Mouse (Mus musculus): ENCODE data around the gene Cep131. TPM values are rescaled to one million over a fixed set of nuclear protein-coding genes. Genes with fewer than 3 reads are reported as not detected.

Gene Cep131
- polyA plus RNA-seq, 1 experiment from 2014 or later, result 14.2 TPM

- WGBS, result 30% methylated on average over 10 of the region's 10 CpGs
- Histone ChIP-seq H3K4me1 (replicated peaks) (peaks cover 35% of the 10 kb centered on the region), H3K9ac (peak overlapping the region; percentile 26; the same call in 1 of the 2 replicates), H3K27me3 (replicated peaks) (no peaks in the 10 kb centered on the region), H3K4me3 (replicated peaks) (no peak overlapping the region), H3K36me3 (no peaks in the 10 kb centered on the region), H3K27ac (no peak overlapping the region), H3K9me3 (no peaks in the 10 kb centered on the region), H3K4me2 (replicated peaks) (no peak overlapping the region)
- ATAC-seq, result peak; percentile 37; the same call in 1 of the 2 replicates
Observed at GRCm38 (mm10) chr11:120030145-120030901, 56.3 kb downstream of the Cep131 start.

- ATAC-seq, result peak; percentile 15; the same call in 1 of the 2 replicates
Observed at GRCm38 (mm10) chr11:120029431-120030144, 57.0 kb downstream of the Cep131 start.

GRCm38 (mm10) chr11:120028319-120029092 lies 58.1 kb downstream of the Cep131 start:
- Histone ChIP-seq H3K9ac (peak overlapping the region; percentile 17; the same call in 1 of the 2 replicates), H3K36me3 (no peaks in the 10 kb centered on the region), H3K27ac (peak overlapping the region; percentile 51; the same call in 1 of the 2 replicates), H3K4me2 (replicated peaks) (peak overlapping the region; percentile 34; the same call in 1 of the 2 replicates), H3K4me3 (replicated peaks) (no peak overlapping the region), H3K9me3 (no peaks in the 10 kb centered on the region), H3K4me1 (replicated peaks) (peaks cover 35% of the 10 kb centered on the region), H3K27me3 (replicated peaks) (no peaks in the 10 kb centered on the region)
- ATAC-seq, result peak; percentile 86
- 47% methylated on average over 18 of the region's 18 CpGs for WGBS

More at GRCm38 (mm10) chr11:120029431-120030144, 57.0 kb downstream of the Cep131 start:
- H3K9ac ChIP-seq, result peak overlapping the region; percentile 26; the same call in 1 of the 2 replicates
- WGBS, result 41% methylated on average over 9 of the region's 9 CpGs
- H3K36me3 ChIP-seq, result no peaks in the 10 kb centered on the region
- no peaks in the 10 kb centered on the region for H3K27me3 ChIP-seq (replicated peaks)
- H3K27ac ChIP-seq, result no peak overlapping the region
- peaks cover 35% of the 10 kb centered on the region for H3K4me1 ChIP-seq (replicated peaks)
- H3K4me3 ChIP-seq (replicated peaks), result no peak overlapping the region
- H3K4me2 ChIP-seq (replicated peaks), result no peak overlapping the region
- no peaks in the 10 kb centered on the region for H3K9me3 ChIP-seq

- H3K36me3 ChIP-seq, result no peaks in the 10 kb centered on the region
- H3K4me3 ChIP-seq (replicated peaks), result no peak overlapping the region
- H3K9me3 ChIP-seq, result no peaks in the 10 kb centered on the region
- H3K4me2 ChIP-seq (replicated peaks), result no peak overlapping the region
- no peak for ATAC-seq
- H3K27me3 ChIP-seq (replicated peaks), result no peaks in the 10 kb centered on the region
- peaks cover 29% of the 10 kb centered on the region for H3K4me1 ChIP-seq (replicated peaks)
- H3K27ac ChIP-seq, result no peak overlapping the region
- WGBS, result 84% methylated on average over 3 of the region's 3 CpGs
- H3K9ac ChIP-seq, result no peak overlapping the region
Observed at GRCm38 (mm10) chr11:120026941-120027340, 59.7 kb downstream of the Cep131 start.

DNA sequence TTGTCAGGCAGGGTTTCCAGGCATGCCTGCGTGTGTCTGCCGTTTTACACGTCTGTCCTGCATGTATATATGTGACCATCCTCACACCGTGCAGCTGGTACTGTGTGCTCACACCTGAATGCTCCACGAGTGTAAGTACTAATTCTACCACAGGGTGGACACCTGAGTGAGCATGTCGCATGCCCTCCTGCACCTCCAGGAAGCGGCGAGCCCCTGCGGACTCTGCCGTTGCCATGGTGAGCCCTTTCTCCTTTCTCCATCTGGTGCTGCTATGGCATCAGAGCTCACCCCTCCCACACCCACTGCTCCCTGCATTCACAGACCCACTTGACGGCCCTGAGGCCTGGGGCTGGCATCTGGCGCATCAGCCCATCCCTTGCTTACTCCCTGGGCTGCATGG lies 63.8 kb downstream of the Cep131 start:
- no peak overlapping the region for H3K9ac ChIP-seq
- H3K4me1 ChIP-seq (replicated peaks), result peaks cover under 1% of the 10 kb centered on the region; the same call in 1 of the 2 replicates
- 0 out of 2 replicates have a peak, but pooled peaks have one; percentile 29 for ATAC-seq
- H3K4me3 ChIP-seq (replicated peaks), result no peak overlapping the region
- no peak overlapping the region for H3K27ac ChIP-seq
- H3K36me3 ChIP-seq, result no peaks in the 10 kb centered on the region
- H3K4me2 ChIP-seq (replicated peaks), result no peak overlapping the region
- no peaks in the 10 kb centered on the region for H3K27me3 ChIP-seq (replicated peaks)
- WGBS, result 65% methylated on average over 12 of the region's 12 CpGs
- no peaks in the 10 kb centered on the region for H3K9me3 ChIP-seq

DNA sequence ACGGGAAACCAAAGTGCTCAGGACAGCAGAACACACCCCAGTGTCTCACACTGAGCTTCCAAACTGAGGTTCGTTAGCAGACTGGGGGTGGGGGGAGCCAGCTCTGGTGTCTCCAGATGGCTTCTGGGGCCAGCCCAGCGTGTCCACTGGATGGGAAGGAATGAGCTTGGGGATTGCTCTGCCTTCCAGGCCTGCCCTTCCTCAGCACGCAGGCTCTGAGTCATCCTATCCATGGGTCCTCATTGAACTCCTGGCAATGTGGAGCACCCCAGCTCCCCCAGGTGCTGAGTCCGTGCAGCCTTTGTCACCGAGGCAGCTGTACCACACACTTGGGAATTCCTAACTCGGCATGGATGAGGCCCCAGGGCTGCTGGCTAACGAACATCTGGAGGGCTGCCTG lies 64.4 kb downstream of the Cep131 start:
- ATAC-seq, result no peak
- no peaks in the 10 kb centered on the region for H3K27me3 ChIP-seq (replicated peaks)
- H3K9ac ChIP-seq, result no peak overlapping the region
- no peak overlapping the region for H3K4me2 ChIP-seq (replicated peaks)
- no peaks in the 10 kb centered on the region for H3K4me1 ChIP-seq (replicated peaks)
- no peak overlapping the region for H3K27ac ChIP-seq
- no peak overlapping the region for H3K4me3 ChIP-seq (replicated peaks)
- no peaks in the 10 kb centered on the region for H3K36me3 ChIP-seq
- WGBS, result 66% methylated on average over 8 of the region's 8 CpGs
- no peaks in the 10 kb centered on the region for H3K9me3 ChIP-seq

DNA sequence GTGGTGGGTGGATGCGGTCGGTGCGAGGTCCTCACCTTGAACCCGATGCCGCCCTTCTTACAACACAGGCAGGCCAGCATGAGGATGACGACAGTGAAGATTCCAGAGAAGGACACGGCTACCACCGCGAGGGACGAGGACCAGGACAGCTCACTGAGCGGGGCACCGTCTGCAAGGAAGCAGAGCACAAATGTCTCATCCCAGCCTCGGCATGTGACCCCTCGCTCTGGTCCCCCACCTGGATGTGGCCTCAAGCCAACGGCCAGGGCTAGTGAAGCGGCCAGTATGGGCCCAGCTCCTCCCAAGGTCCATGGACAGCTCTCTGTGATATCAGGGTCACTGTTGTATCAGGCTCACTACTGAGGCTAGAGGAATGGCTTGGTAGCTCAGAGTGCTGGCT lies 65.3 kb downstream of the Cep131 start:
- H3K4me2 ChIP-seq (replicated peaks), result no peak overlapping the region
- no peaks in the 10 kb centered on the region for H3K27me3 ChIP-seq (replicated peaks)
- H3K36me3 ChIP-seq, result no peaks in the 10 kb centered on the region
- 92% methylated on average over 16 of the region's 16 CpGs for WGBS
- no peaks in the 10 kb centered on the region for H3K9me3 ChIP-seq
- no peaks in the 10 kb centered on the region for H3K4me1 ChIP-seq (replicated peaks)
- no peak for ATAC-seq
- no peak overlapping the region for H3K27ac ChIP-seq
- no peak overlapping the region for H3K4me3 ChIP-seq (replicated peaks)
- H3K9ac ChIP-seq, result no peak overlapping the region

DNA sequence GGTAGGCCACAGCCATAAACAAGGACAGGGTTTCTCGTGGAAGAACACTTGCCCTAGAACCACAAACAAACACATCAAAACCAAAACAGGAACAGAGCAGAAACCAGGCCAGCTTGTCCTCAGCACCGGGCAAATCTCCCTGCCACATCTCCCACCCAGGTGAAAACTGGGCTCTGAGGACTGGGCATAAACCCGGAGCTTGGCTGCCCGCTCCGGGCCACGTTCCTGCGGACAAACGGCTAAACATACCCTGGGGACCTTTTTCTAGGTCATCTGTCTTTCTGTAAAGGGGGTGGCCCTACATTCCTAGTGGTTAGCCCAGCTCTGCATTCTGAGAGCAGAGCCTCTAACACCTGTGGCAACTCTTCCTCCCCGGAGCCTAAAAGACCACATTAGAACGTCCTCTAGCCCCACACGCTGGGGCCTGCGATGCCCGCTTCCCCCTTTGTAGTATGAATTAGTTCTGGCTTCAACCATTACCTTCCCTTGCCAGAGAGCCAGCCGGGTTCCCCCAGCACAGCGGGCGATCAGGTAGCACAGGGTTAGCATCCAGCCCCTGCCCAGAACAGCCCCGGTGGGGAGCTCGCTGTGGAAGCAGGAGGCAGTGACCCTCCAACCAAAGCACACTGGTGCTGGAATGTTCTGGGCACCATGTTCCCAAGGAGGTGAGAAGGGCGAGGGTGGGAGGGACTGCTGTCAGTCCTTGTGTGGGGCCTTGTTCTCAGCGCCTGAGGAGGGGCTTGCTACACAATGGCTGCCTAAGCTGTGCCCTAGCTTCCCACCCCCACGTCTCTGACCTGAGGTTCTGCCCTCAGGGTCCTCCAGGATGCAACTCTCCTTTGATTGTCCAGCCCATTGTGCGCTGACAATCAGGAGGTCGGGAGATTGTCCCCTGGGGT lies 66.8 kb downstream of the Cep131 start:
- H3K9ac ChIP-seq, result no peak overlapping the region
- 72% methylated on average over 23 of the region's 23 CpGs for WGBS
- H3K9me3 ChIP-seq, result no peaks in the 10 kb centered on the region
- no peaks in the 10 kb centered on the region for H3K36me3 ChIP-seq
- no peaks in the 10 kb centered on the region for H3K27me3 ChIP-seq (replicated peaks)
- H3K4me1 ChIP-seq (replicated peaks), result no peaks in the 10 kb centered on the region
- H3K4me2 ChIP-seq (replicated peaks), result no peak overlapping the region
- H3K4me3 ChIP-seq (replicated peaks), result no peak overlapping the region
- ATAC-seq, result no peak
- no peak overlapping the region for H3K27ac ChIP-seq

DNA sequence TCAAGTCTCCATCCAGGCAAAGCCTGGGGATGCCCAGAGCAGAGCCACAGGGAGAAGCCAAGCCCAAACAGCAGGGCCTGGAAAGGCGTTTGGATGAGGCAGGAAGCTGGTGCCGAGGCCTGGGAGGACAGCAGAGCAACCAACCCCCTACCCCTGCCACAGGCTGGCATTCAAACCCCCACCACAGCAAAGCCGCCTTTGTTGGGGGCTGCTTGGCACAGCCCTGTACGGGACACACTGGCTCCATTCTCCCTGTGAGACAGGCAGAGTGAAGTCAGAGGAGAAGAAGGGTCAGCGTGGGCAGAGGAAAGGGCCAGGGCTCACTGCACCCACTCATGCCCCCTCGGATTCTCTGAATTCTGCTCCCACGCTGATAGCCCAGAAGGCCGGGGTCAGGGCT lies 69.6 kb downstream of the Cep131 start:
- ATAC-seq, result no peak
- Histone ChIP-seq H3K4me3 (replicated peaks) (no peak overlapping the region), H3K27me3 (replicated peaks) (peaks cover 8% of the 10 kb centered on the region), H3K9me3 (no peaks in the 10 kb centered on the region), H3K36me3 (no peaks in the 10 kb centered on the region), H3K4me1 (replicated peaks) (peaks cover 7% of the 10 kb centered on the region; the same call in 1 of the 2 replicates), H3K4me2 (replicated peaks) (no peak overlapping the region), H3K27ac (no peak overlapping the region), H3K9ac (no peak overlapping the region)
- 76% methylated on average over 8 of the region's 8 CpGs for WGBS

- Histone ChIP-seq H3K27ac (no peak overlapping the region), H3K27me3 (replicated peaks) (peaks cover 14% of the 10 kb centered on the region), H3K36me3 (no peaks in the 10 kb centered on the region), H3K9me3 (no peaks in the 10 kb centered on the region), H3K4me2 (replicated peaks) (no peak overlapping the region), H3K4me1 (replicated peaks) (peaks cover 7% of the 10 kb centered on the region; the same call in 1 of the 2 replicates), H3K9ac (no peak overlapping the region), H3K4me3 (replicated peaks) (no peak overlapping the region)
- no peak for ATAC-seq
- WGBS, result 87% methylated on average over 4 of the region's 4 CpGs
Observed at GRCm38 (mm10) chr11:120014758-120015157, 71.9 kb downstream of the Cep131 start.
